13 mouse cellular contexts compared by ENCODE assay signal in the genomic region with DNA sequence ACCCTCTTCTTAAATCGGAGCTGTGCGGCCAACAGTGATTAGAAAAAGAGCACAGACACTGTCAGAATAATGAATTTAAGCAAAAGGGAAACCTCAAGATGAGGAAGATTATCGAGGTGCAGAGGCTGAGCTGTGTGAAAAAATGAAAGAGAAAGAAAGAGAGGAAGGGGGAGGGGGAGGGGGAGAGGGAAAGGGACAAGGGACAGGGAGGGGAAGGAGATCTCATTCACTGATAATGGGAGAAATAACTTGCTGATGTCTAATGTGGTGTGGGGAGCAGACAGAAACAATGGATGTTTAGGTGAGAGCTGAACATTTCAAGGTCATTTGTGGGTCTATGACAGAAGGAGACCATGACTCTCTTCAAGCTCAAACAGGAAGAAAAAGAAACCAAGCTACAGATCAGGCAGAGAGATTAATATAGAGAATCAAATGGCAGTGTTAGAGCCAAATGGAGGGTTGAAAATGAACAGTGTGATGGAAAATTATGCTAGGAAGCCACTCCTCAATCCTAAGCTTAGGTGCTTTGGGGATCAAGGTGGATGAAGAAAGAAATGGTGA.
"Had no signal": no experiment of that assay in that cellular context is flagged by ENCODE, and none has a peak within 500 bp of the region (broad histone marks: within the 10 kb centered on the region; RNA-seq: fewer than 3 reads in every experiment).

No protein-coding gene starts in this region.

- H3K9ac ChIP-seq: intestine, embryonic 15.5 days; limb, embryonic 15.5 days; liver, embryonic 12.5 days; lung, embryonic 14.5 days; midbrain, embryonic 13.5 days had no signal

- H3K4me1 ChIP-seq: intestine, embryonic 15.5 days; limb, embryonic 15.5 days; liver, embryonic 12.5 days; midbrain, embryonic 13.5 days had no signal

- H3K36me3 ChIP-seq: intestine, embryonic 15.5 days; limb, embryonic 15.5 days; liver, embryonic 12.5 days; midbrain, embryonic 13.5 days had no signal

- H3K4me3 ChIP-seq: intestine, embryonic 15.5 days; limb, embryonic 15.5 days; liver, embryonic 12.5 days; midbrain, embryonic 13.5 days had no signal

- H3K4me2 ChIP-seq: intestine, embryonic 15.5 days; limb, embryonic 15.5 days; liver, embryonic 12.5 days; lung, embryonic 14.5 days; midbrain, embryonic 13.5 days had no signal

- DNase-seq: kidney, adult 2 months; kidney, postnatal 25 days; layer of hippocampus, adult 9-11 months; layer of hippocampus, postnatal 36 days; lung, embryonic 14.5 days; lung, postnatal 10 days; lung, postnatal 4 days; retina, postnatal 1 day had no signal

- H3K27ac ChIP-seq: intestine, embryonic 15.5 days; limb, embryonic 15.5 days; liver, embryonic 12.5 days; midbrain, embryonic 13.5 days; stomach, postnatal 0 days had no signal

- ATAC-seq: intestine, embryonic 15.5 days; liver, embryonic 12.5 days; midbrain, embryonic 13.5 days had no signal

- H3K9me3 ChIP-seq: intestine, embryonic 15.5 days; limb, embryonic 15.5 days; liver, embryonic 12.5 days; midbrain, embryonic 13.5 days had no signal

- H3K27me3 ChIP-seq: intestine, embryonic 15.5 days; limb, embryonic 15.5 days; liver, embryonic 12.5 days; midbrain, embryonic 13.5 days had no signal
